Mouse (Mus musculus) erythroblast, embryonic 14.5 days (primary cell): ENCODE results near the gene Erc2.

Source experiments
- GATA1 ChIP-seq: IDR thresholded peaks from 2 replicates; pipeline ENCODE4 v1.6.1; 2012; ENCODE audit warnings: low read length, inconsistent platforms, mixed read lengths
- TAL1 ChIP-seq: IDR thresholded peaks from 3 replicates; pipeline ENCODE4 v1.6.1; 2012; ENCODE audit warnings: low read length, inconsistent platforms, mixed read lengths

DNA sequence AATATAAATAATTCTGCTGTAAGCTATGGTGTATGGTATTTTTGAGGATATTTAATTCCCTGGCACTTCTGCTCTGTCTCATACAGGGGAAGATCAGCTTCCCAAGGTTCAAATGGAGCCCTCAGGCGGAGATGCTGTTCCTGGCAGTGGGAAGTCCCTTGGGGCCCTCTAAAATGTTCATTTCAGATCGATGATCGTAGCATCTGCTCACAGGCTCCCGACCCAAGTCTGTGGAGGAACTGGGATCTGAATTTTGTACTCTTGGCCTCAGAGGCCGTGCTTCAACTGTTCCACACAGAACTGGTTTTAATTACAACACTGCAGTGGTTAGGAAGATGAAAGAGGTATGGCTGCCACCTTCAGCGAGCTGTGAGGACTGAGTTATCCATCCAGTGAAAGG, 12.5 kb downstream of the Erc2 start:
- TF ChIP-seq GATA1, result no peak
- no peak for TF ChIP-seq TAL1
